Mouse (Mus musculus) midbrain, embryonic 14.5 days (tissue): ENCODE data around the gene 4931429L15Rik. TPM values are rescaled to one million over a fixed set of nuclear protein-coding genes. Genes with fewer than 3 reads are reported as not detected.

ENCODE experiments used
- ATAC-seq: fragments of 200-750 bp; cut with Nextera tagmentation; 2 replicates; pipeline ENCODE4 v1.8.0; 2017; ENCODE audit warnings: moderate number of reproducible peaks, moderate library complexity; ENCODE audit not compliant: low FRiP score, low TSS enrichment
- DNase-seq: peaks from one replicate; pipeline ENCODE4 v3.0.0-alpha.2; 2015
- H3K27ac ChIP-seq: fragments of 300-500 bp; sonication (generic); replicated peaks from 2 replicates; pipeline ENCODE4 v1.5.1; 2014; ENCODE audit warnings: mild to moderate bottlenecking, low read depth, low read length, moderate library complexity
- H3K27me3 ChIP-seq: fragments of 300-500 bp; sonication (generic); 2 replicates; pipeline ENCODE4 v1.6.1; 2014; ENCODE audit warnings: low read length, control low read depth, mixed read lengths; ENCODE audit not compliant: control insufficient read depth, insufficient read depth
- H3K36me3 ChIP-seq: fragments of 300-500 bp; sonication (generic); 2 replicates; pipeline ENCODE4 v1.6.1; 2014; ENCODE audit warnings: low read length, control low read depth; ENCODE audit not compliant: control insufficient read depth, insufficient read depth
- H3K4me1 ChIP-seq: fragments of 300-500 bp; sonication (generic); 2 replicates; pipeline ENCODE4 v1.6.1; 2014; ENCODE audit warnings: mild to moderate bottlenecking, antibody characterized with exemption, low read length, control low read depth; ENCODE audit not compliant: control insufficient read depth, insufficient read depth
- H3K4me2 ChIP-seq: fragments of 300-500 bp; sonication (generic); 2 replicates; pipeline ENCODE4 v1.6.1; 2014; ENCODE audit warnings: mild to moderate bottlenecking, low read length, moderate library complexity
- H3K4me3 ChIP-seq: fragments of 300-500 bp; sonication (generic); replicated peaks from 2 replicates; pipeline ENCODE4 v1.5.1; 2014; ENCODE audit warnings: low read depth, low read length
- H3K9ac ChIP-seq: fragments of 300-500 bp; sonication (generic); replicated peaks from 2 replicates; pipeline ENCODE4 v1.6.1; 2014; ENCODE audit warnings: mild to moderate bottlenecking, low read length, moderate library complexity
- H3K9me3 ChIP-seq: fragments of 300-500 bp; sonication (generic); 2 replicates; pipeline ENCODE4 v1.6.1; 2016; ENCODE audit warnings: low read length, control low read depth, mixed read lengths; ENCODE audit not compliant: control insufficient read depth
- WGBS: fragments of 180-500 bp; shearing (Covaris S2); extraction: QIAGEN DNeasy Blood & Tissue Kit; methylation state at CpG from one replicate; pipeline ENCODE4 v1.1.7; 2014; 5-methylcytosine and 5-hydroxymethylcytosine counted together
- polyA plus RNA-seq: library from polyadenylated mRNA; unstranded; fragments of >200 nt; fragmentation: Nextera tagmentation; extraction: Ambion mirVana; gene quantifications from 2 replicates; pipeline ENCODE4 v1.2.1, GENCODE M21; 2014

The 4931429L15Rik gene
- polyA plus RNA-seq, 1 experiment from 2014 or later, result not detected

DNA sequence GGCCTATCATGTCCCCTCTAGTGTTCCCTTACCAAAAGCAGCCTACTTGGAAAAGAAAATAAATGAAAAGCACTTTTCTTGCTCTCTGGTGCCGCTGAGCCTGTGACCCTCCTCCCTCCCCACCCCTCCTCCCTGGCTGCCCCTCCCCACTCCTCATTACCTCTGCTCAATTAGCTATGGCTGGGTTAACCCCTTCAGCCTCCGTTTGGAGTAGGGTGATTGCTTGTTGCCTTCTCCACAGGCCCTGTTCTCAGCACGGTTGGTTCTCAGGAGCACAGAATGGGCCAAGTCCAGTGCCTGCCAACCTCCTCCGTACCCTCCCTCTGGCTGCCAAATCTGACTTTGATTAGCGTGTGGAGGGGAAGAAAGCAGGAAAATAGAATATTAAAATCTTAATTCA is 3.4 kb downstream of the 4931429L15Rik start:
- H3K27ac ChIP-seq, result 0 out of 2 replicates have a peak overlapping the region, but pooled peaks have one; percentile 14
- peaks cover 4% of the 10 kb centered on the region for H3K9me3 ChIP-seq
- peaks cover 19% of the 10 kb centered on the region for H3K4me1 ChIP-seq
- no peak overlapping the region for H3K9ac ChIP-seq
- DNase-seq (peak; percentile 42), ATAC-seq (no peak)
- H3K27me3 ChIP-seq, result no peaks in the 10 kb centered on the region
- 16% methylated on average over 5 of the region's 5 CpGs for WGBS
- H3K36me3 ChIP-seq, result no peaks in the 10 kb centered on the region
- H3K4me3 ChIP-seq, result no peak overlapping the region
- no peak overlapping the region for H3K4me2 ChIP-seq

DNA sequence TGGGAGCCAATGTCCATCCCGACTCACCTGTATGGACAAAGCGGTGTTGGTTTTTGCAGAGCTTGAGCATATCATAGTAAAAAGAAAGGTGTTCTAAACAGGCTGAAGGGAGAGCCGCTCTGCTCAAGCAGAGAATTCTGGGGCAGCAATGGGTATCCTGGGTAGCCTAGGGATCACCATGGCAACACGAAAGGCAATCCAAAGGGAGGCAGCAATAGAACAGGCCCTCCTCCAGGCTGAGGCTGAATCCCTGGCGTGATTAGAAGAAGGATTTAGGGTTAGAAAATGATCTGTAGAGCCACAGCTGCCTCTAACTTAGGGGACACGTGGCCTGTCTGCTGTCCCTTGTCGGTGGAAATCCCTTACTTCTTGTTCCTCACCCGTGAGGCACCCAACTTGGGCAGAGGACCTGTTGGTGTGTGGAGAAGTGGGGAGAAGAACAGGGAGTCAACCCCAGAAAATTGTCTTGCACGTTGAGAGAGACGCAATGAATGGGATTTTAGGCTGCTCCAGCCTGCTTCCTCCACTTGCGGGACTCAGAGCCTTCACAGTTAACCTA is 3.9 kb downstream of the 4931429L15Rik start:
- Histone ChIP-seq H3K4me1 (peaks cover 19% of the 10 kb centered on the region), H3K27me3 (no peaks in the 10 kb centered on the region), H3K4me3 (no peak overlapping the region), H3K36me3 (no peaks in the 10 kb centered on the region), H3K27ac (0 out of 2 replicates have a peak overlapping the region, but pooled peaks have one; percentile 14), H3K9me3 (peaks cover 4% of the 10 kb centered on the region), H3K9ac (no peak overlapping the region), H3K4me2 (no peak overlapping the region)
- ATAC-seq (no peak; the same call in 1 of the 2 replicates), DNase-seq (peak; percentile 74)
- WGBS, result 17% methylated on average over 11 of the region's 11 CpGs

DNA sequence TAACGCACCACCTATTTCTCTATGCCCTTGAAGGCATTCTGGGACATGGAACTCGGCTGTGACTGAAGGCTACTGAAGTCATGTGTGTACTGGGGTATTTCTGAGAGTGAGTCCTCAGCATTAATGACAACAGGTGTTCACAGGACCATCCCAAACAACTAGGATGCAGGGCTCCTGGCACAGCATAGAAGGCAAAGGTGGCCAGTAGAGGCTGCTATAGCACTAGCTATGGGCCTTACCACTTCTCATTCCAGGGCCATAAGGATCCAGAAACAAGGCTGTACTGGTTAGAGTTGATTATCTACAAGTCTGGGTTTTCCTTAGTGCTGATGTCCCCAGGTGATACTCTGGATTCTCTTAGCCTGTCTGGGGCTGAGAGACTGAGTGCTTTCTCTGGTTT is 4.9 kb downstream of the 4931429L15Rik start:
- Histone ChIP-seq H3K27me3 (no peaks in the 10 kb centered on the region), H3K4me1 (peaks cover 19% of the 10 kb centered on the region), H3K27ac (no peak overlapping the region), H3K36me3 (no peaks in the 10 kb centered on the region), H3K9me3 (peaks cover 4% of the 10 kb centered on the region), H3K9ac (no peak overlapping the region), H3K4me3 (no peak overlapping the region), H3K4me2 (no peak overlapping the region)
- WGBS, result 58% methylated on average over 2 of the region's 2 CpGs
- DNase-seq, result peak; percentile 45
- ATAC-seq, result no peak

DNA sequence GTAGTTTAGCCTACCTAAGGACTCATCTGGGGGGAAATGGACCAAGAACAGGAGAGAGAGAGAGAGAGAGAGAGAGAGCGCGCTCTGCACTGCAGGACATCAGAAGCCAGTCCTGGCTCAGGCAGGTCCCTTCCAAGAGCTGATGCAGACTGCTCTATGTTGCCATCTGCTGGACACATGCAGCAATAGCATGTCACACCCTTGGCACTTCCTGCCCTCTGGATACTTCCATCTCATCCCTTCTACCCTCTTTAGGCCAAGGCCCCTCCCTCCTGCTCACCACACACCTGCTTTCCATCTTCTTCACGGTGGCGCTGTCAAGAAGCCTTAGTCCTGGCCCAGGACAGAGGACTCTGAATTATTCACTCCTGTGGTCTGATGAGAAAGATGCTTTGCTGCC is 5.3 kb downstream of the 4931429L15Rik start:
- Histone ChIP-seq H3K4me1 (peaks cover 19% of the 10 kb centered on the region), H3K9me3 (peaks cover 3% of the 10 kb centered on the region), H3K9ac (no peak overlapping the region), H3K4me2 (no peak overlapping the region), H3K4me3 (no peak overlapping the region), H3K27ac (no peak overlapping the region), H3K36me3 (no peaks in the 10 kb centered on the region), H3K27me3 (no peaks in the 10 kb centered on the region)
- DNase-seq (peak; percentile 85), ATAC-seq (peak; percentile 27; the same call in 1 of the 2 replicates)
- WGBS, result 8% methylated on average over 4 of the region's 4 CpGs

DNA sequence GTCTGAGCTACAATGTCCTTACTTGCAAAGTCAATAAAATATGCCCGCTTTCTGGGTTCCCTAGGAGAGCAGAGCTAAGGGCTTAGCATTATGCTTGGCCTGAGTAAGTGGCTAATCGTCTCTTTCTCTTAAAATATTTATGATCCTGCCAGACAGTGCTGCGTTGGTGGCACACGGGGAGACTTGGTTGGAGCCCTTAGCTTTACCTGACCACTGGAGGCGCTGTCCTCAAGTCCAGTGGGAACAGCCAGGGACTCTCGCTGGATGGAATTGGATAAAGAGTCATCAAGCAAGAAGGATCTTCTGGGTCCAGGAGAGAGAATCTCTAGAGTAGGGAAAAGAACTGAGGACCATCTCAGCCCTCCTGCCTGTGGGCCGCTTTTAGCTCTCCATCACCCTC is 10.7 kb downstream of the 4931429L15Rik start:
- WGBS, result 5% methylated on average over 7 of the region's 7 CpGs
- peaks cover 8% of the 10 kb centered on the region; the same call in 1 of the 2 replicates for H3K4me1 ChIP-seq
- H3K9ac ChIP-seq, result no peak overlapping the region
- H3K27me3 ChIP-seq, result no peaks in the 10 kb centered on the region
- no peak overlapping the region for H3K4me3 ChIP-seq
- H3K4me2 ChIP-seq, result no peak overlapping the region
- H3K9me3 ChIP-seq, result no peaks in the 10 kb centered on the region
- peak; percentile 60 for DNase-seq
- no peak overlapping the region for H3K27ac ChIP-seq
- ATAC-seq, result no peak
- no peaks in the 10 kb centered on the region for H3K36me3 ChIP-seq

DNA sequence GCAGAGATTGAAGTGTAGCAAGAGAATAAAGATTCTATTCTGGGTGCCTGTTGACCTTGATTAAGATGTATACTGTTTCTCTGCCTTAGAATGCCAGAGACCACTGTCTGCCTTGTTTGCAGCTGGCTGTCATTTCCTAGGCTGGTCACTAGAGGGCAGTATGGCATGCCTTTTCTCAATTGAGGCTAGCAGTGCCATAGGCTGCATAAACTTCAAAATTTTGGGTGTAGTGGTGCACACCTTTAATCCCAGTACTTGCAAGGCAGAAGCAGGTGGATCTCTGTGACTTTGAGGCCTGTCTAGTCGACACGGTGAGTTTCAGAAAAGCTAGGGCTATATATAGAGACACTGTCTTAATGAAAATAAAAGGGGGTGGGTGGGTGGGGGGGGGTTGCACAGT is 17.6 kb downstream of the 4931429L15Rik start:
- ATAC-seq (no peak), DNase-seq (peak; percentile 85)
- no peak overlapping the region for H3K4me2 ChIP-seq
- peaks cover 30% of the 10 kb centered on the region for H3K36me3 ChIP-seq
- no peak overlapping the region for H3K9ac ChIP-seq
- H3K4me3 ChIP-seq, result no peak overlapping the region
- H3K9me3 ChIP-seq, result no peaks in the 10 kb centered on the region
- WGBS, result 6% methylated on average over 2 of the region's 2 CpGs
- H3K4me1 ChIP-seq, result no peaks in the 10 kb centered on the region
- H3K27me3 ChIP-seq, result no peaks in the 10 kb centered on the region
- no peak overlapping the region for H3K27ac ChIP-seq

DNA sequence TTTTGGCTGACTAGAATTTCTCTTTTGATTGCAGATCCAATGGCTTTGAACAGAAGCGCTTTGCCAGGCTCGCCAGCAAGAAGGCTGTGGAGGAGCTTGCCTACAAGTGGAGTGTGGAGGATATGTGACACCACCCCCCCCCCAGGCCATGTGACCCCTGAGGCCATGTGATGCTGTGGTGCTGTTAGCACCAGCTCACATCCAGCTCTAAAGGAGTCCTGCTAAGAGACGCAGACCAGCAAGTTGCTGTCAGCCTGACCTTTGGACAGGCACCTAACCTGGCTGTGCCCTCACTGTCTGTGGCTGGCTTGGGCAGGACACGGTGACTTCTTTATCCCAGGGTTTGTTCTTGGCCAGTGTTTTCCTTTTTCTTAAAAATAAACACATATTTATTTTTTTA is 21.4 kb downstream of the 4931429L15Rik start:
- DNase-seq (no peak), ATAC-seq (no peak)
- H3K9ac ChIP-seq, result no peak overlapping the region
- no peak overlapping the region for H3K27ac ChIP-seq
- no peaks in the 10 kb centered on the region for H3K9me3 ChIP-seq
- WGBS, result 92% methylated on average over 4 of the region's 4 CpGs
- no peak overlapping the region for H3K4me3 ChIP-seq
- H3K36me3 ChIP-seq, result peaks cover 59% of the 10 kb centered on the region
- H3K4me2 ChIP-seq, result no peak overlapping the region
- no peaks in the 10 kb centered on the region for H3K27me3 ChIP-seq
- no peaks in the 10 kb centered on the region for H3K4me1 ChIP-seq

DNA sequence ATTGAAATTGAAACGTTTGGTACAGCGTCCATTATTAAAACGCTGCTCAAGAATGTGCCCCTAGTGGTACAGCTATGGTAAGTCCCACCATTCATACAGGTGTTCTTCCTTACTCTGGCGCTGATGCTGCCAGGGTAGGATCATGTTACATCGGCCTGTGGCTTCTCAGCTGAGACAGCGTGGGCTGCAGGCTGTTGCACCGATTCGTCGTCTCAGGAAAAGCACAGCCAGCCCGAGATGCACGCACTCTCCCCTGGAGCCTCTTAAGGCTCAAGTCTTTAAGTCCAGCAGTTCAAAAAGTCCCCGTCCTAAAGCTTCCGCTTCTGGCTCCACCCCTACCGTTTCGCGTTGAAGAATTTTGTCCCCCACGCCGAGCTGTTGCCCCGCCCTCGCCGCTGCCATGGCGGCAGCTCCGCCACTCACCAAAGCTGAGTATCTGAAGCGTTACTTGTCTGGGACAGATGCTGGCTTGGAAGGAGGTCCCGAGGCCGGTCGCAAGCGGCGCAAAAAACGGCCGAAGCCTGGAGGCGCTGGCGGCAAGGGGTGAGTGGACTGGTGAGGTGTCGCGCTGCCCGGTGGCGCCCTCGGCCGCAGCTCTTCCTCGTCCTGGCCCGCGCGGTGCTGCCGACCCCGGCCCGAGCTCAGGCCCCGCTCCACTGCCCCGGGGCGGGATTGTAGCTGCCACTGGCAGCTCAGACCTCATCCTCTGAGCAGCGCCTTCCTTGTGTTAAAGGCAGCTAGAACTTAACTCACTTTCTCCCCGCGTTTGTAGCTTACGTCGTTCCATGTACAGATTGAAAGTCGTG is 37.0 kb downstream of the 4931429L15Rik start, which contains the start of gene Bud13:
Bud13 (plus strand) TSS at position 378 of the 806 bp plus-strand sequence.
- under 1% methylated on average over 55 of the region's 55 CpGs for WGBS
- peaks cover 54% of the 10 kb centered on the region for H3K36me3 ChIP-seq
- peak; percentile 84 for ATAC-seq

More for the DNA sequence above, 37.0 kb downstream of the 4931429L15Rik start, which contains the start of gene Bud13:
- Histone ChIP-seq H3K4me1 (peaks cover 9% of the 10 kb centered on the region), H3K9me3 (no peaks in the 10 kb centered on the region), H3K27ac (peak within 1 kb of the TSS; percentile 60), H3K9ac (peak within 1 kb of the TSS; percentile 68), H3K4me3 (peak within 1 kb of the TSS; percentile 71), H3K4me2 (peak within 1 kb of the TSS; percentile 78), H3K27me3 (no peaks in the 10 kb centered on the region)
- DNase-seq, result peak; percentile 94
